Mouse (Mus musculus): ENCODE measurements at regions not wholly inside any gene's neighbourhood (a gene's known extent, or its start where the extent isn't known, plus 50 kb on each side); places are given as distances from the start of the nearest gene placed in this dataset.

- 63% methylated on average over 5 of the region's 5 CpGs for WGBS
- H3K4me1 ChIP-seq (ENCODE audit: control insufficient read depth, insufficient read depth, low read length), result no peaks in the 10 kb centered on the region
- ATAC-seq, result no peak
- no peaks in the 10 kb centered on the region for H3K27me3 ChIP-seq (replicated peaks; ENCODE audit: control insufficient read depth, insufficient read depth, low read length)
- no peak overlapping the region for H3K4me3 ChIP-seq (ENCODE audit: low read length)
- no peak overlapping the region for H3K4me2 ChIP-seq (ENCODE audit: low read depth, low read length)
- H3K9ac ChIP-seq (ENCODE audit: low read depth, low read length), result no peak overlapping the region
- H3K27ac ChIP-seq (ENCODE audit: low read length), result no peak overlapping the region
- no peaks in the 10 kb centered on the region for H3K9me3 ChIP-seq (ENCODE audit: control insufficient read depth, low read length)
- H3K36me3 ChIP-seq (ENCODE audit: control insufficient read depth, insufficient read depth, low read length), result no peaks in the 10 kb centered on the region
Observed at GRCm38 (mm10) chr17:16571403-16571802, 492.5 kb upstream of the Zfp960 start.

GRCm38 (mm10) chr17:16588791-16589190, 475.1 kb upstream of the Zfp960 start:
- 76% methylated on average over 1 of the region's 1 CpGs for WGBS
- H3K27ac ChIP-seq (ENCODE audit: low read length), result no peak overlapping the region
- no peaks in the 10 kb centered on the region for H3K9me3 ChIP-seq (ENCODE audit: control insufficient read depth, low read length)
- no peaks in the 10 kb centered on the region for H3K4me1 ChIP-seq (ENCODE audit: control insufficient read depth, insufficient read depth, low read length)
- H3K4me3 ChIP-seq (ENCODE audit: low read length), result no peak overlapping the region
- H3K4me2 ChIP-seq (ENCODE audit: low read depth, low read length), result no peak overlapping the region
- no peaks in the 10 kb centered on the region for H3K36me3 ChIP-seq (ENCODE audit: control insufficient read depth, insufficient read depth, low read length)
- H3K27me3 ChIP-seq (replicated peaks; ENCODE audit: control insufficient read depth, insufficient read depth, low read length), result no peaks in the 10 kb centered on the region
- no peak overlapping the region for H3K9ac ChIP-seq (ENCODE audit: low read depth, low read length)
- ATAC-seq, result no peak

GRCm38 (mm10) chr17:16599671-16600070, 464.2 kb upstream of the Zfp960 start:
- 52% methylated on average over 3 of the region's 3 CpGs for WGBS
- Histone ChIP-seq H3K9ac (ENCODE audit: low read depth, low read length) (no peak overlapping the region), H3K4me1 (ENCODE audit: control insufficient read depth, insufficient read depth, low read length) (no peaks in the 10 kb centered on the region), H3K27ac (ENCODE audit: low read length) (no peak overlapping the region), H3K4me3 (ENCODE audit: low read length) (no peak overlapping the region), H3K4me2 (ENCODE audit: low read depth, low read length) (no peak overlapping the region), H3K9me3 (ENCODE audit: control insufficient read depth, low read length) (no peaks in the 10 kb centered on the region), H3K27me3 (replicated peaks; ENCODE audit: control insufficient read depth, insufficient read depth, low read length) (no peaks in the 10 kb centered on the region), H3K36me3 (ENCODE audit: control insufficient read depth, insufficient read depth, low read length) (no peaks in the 10 kb centered on the region)
- ATAC-seq, result no peak

GRCm38 (mm10) chr17:16612405-16612979, 451.4 kb upstream of the Zfp960 start:
- Histone ChIP-seq H3K4me2 (ENCODE audit: low read depth, low read length) (no peak overlapping the region), H3K27ac (ENCODE audit: low read length) (no peak overlapping the region), H3K9ac (ENCODE audit: low read depth, low read length) (no peak overlapping the region), H3K4me1 (ENCODE audit: control insufficient read depth, insufficient read depth, low read length) (no peaks in the 10 kb centered on the region), H3K36me3 (ENCODE audit: control insufficient read depth, insufficient read depth, low read length) (no peaks in the 10 kb centered on the region), H3K4me3 (ENCODE audit: low read length) (no peak overlapping the region), H3K27me3 (replicated peaks; ENCODE audit: control insufficient read depth, insufficient read depth, low read length) (no peaks in the 10 kb centered on the region), H3K9me3 (ENCODE audit: control insufficient read depth, low read length) (no peaks in the 10 kb centered on the region)
- no peak for ATAC-seq
- WGBS, result 47% methylated on average over 1 of the region's 1 CpGs

- Histone ChIP-seq H3K27me3 (replicated peaks; ENCODE audit: control insufficient read depth, insufficient read depth, low read length) (no peaks in the 10 kb centered on the region), H3K9ac (ENCODE audit: low read depth, low read length) (no peak overlapping the region)
- 36% methylated on average over 4 of the region's 4 CpGs for WGBS
Observed at GRCm38 (mm10) chr17:16621931-16622556, 441.9 kb upstream of the Zfp960 start.

GRCm38 (mm10) chr17:16629854-16630253, 434.1 kb upstream of the Zfp960 start:
- ATAC-seq, result no peak
- H3K27me3 ChIP-seq (replicated peaks; ENCODE audit: control insufficient read depth, insufficient read depth, low read length), result no peaks in the 10 kb centered on the region
- no peaks in the 10 kb centered on the region for H3K4me1 ChIP-seq (ENCODE audit: control insufficient read depth, insufficient read depth, low read length)
- no peak overlapping the region for H3K4me3 ChIP-seq (ENCODE audit: low read length)
- no peaks in the 10 kb centered on the region for H3K36me3 ChIP-seq (ENCODE audit: control insufficient read depth, insufficient read depth, low read length)
- 67% methylated on average over 1 of the region's 1 CpGs for WGBS
- H3K27ac ChIP-seq (ENCODE audit: low read length), result no peak overlapping the region
- no peak overlapping the region for H3K4me2 ChIP-seq (ENCODE audit: low read depth, low read length)
- H3K9me3 ChIP-seq (ENCODE audit: control insufficient read depth, low read length), result no peaks in the 10 kb centered on the region
- no peak overlapping the region for H3K9ac ChIP-seq (ENCODE audit: low read depth, low read length)

More at GRCm38 (mm10) chr17:16621931-16622556, 441.9 kb upstream of the Zfp960 start:
- H3K27ac ChIP-seq (ENCODE audit: low read length), result no peak overlapping the region
- H3K4me2 ChIP-seq (ENCODE audit: low read depth, low read length), result no peak overlapping the region
- no peak overlapping the region for H3K4me3 ChIP-seq (ENCODE audit: low read length)
- no peaks in the 10 kb centered on the region for H3K36me3 ChIP-seq (ENCODE audit: control insufficient read depth, insufficient read depth, low read length)
- no peak for ATAC-seq
- H3K4me1 ChIP-seq (ENCODE audit: control insufficient read depth, insufficient read depth, low read length), result no peaks in the 10 kb centered on the region
- no peaks in the 10 kb centered on the region for H3K9me3 ChIP-seq (ENCODE audit: control insufficient read depth, low read length)

GRCm38 (mm10) chr17:16633426-16633825, 430.5 kb upstream of the Zfp960 start:
- Histone ChIP-seq H3K9ac (ENCODE audit: low read depth, low read length) (no peak overlapping the region), H3K27ac (ENCODE audit: low read length) (no peak overlapping the region), H3K4me3 (ENCODE audit: low read length) (no peak overlapping the region), H3K4me2 (ENCODE audit: low read depth, low read length) (no peak overlapping the region), H3K4me1 (ENCODE audit: control insufficient read depth, insufficient read depth, low read length) (no peaks in the 10 kb centered on the region), H3K9me3 (ENCODE audit: control insufficient read depth, low read length) (no peaks in the 10 kb centered on the region), H3K36me3 (ENCODE audit: control insufficient read depth, insufficient read depth, low read length) (no peaks in the 10 kb centered on the region), H3K27me3 (replicated peaks; ENCODE audit: control insufficient read depth, insufficient read depth, low read length) (no peaks in the 10 kb centered on the region)
- no peak for ATAC-seq

GRCm38 (mm10) chr17:16637463-16637862, 426.4 kb upstream of the Zfp960 start:
- no peak for ATAC-seq
- H3K4me1 ChIP-seq (ENCODE audit: control insufficient read depth, insufficient read depth, low read length), result no peaks in the 10 kb centered on the region
- no peak overlapping the region for H3K4me2 ChIP-seq (ENCODE audit: low read depth, low read length)
- no peak overlapping the region for H3K27ac ChIP-seq (ENCODE audit: low read length)
- H3K36me3 ChIP-seq (ENCODE audit: control insufficient read depth, insufficient read depth, low read length), result no peaks in the 10 kb centered on the region
- no peak overlapping the region for H3K4me3 ChIP-seq (ENCODE audit: low read length)
- H3K27me3 ChIP-seq (replicated peaks; ENCODE audit: control insufficient read depth, insufficient read depth, low read length), result no peaks in the 10 kb centered on the region
- H3K9me3 ChIP-seq (ENCODE audit: control insufficient read depth, low read length), result no peaks in the 10 kb centered on the region
- H3K9ac ChIP-seq (ENCODE audit: low read depth, low read length), result no peak overlapping the region

- no peaks in the 10 kb centered on the region for H3K9me3 ChIP-seq (ENCODE audit: control insufficient read depth, low read length)
- no peak overlapping the region for H3K9ac ChIP-seq (ENCODE audit: low read depth, low read length)
- WGBS, result 76% methylated on average over 1 of the region's 1 CpGs
- no peaks in the 10 kb centered on the region for H3K4me1 ChIP-seq (ENCODE audit: control insufficient read depth, insufficient read depth, low read length)
- H3K4me3 ChIP-seq (ENCODE audit: low read length), result no peak overlapping the region
- no peak for ATAC-seq
- no peaks in the 10 kb centered on the region for H3K27me3 ChIP-seq (replicated peaks; ENCODE audit: control insufficient read depth, insufficient read depth, low read length)
- no peak overlapping the region for H3K27ac ChIP-seq (ENCODE audit: low read length)
- H3K36me3 ChIP-seq (ENCODE audit: control insufficient read depth, insufficient read depth, low read length), result no peaks in the 10 kb centered on the region
- H3K4me2 ChIP-seq (ENCODE audit: low read depth, low read length), result no peak overlapping the region
Observed at GRCm38 (mm10) chr17:16647942-16648341, 416.0 kb upstream of the Zfp960 start.

GRCm38 (mm10) chr17:16665253-16665652, 398.7 kb upstream of the Zfp960 start:
- Histone ChIP-seq H3K4me3 (ENCODE audit: low read length) (no peak overlapping the region), H3K27me3 (replicated peaks; ENCODE audit: control insufficient read depth, insufficient read depth, low read length) (no peaks in the 10 kb centered on the region)

More at GRCm38 (mm10) chr17:16665253-16665652, 398.7 kb upstream of the Zfp960 start:
- no peak for ATAC-seq
- no peaks in the 10 kb centered on the region for H3K9me3 ChIP-seq (ENCODE audit: control insufficient read depth, low read length)
- H3K9ac ChIP-seq (ENCODE audit: low read depth, low read length), result no peak overlapping the region
- H3K4me1 ChIP-seq (ENCODE audit: control insufficient read depth, insufficient read depth, low read length), result no peaks in the 10 kb centered on the region
- no peak overlapping the region for H3K27ac ChIP-seq (ENCODE audit: low read length)
- no peak overlapping the region for H3K4me2 ChIP-seq (ENCODE audit: low read depth, low read length)
- H3K36me3 ChIP-seq (ENCODE audit: control insufficient read depth, insufficient read depth, low read length), result no peaks in the 10 kb centered on the region

Data from intestine, embryonic 16.5 days (tissue).